Comparison of ENCODE assay signal across 8 mouse cellular contexts in genomic region chr12:108835208-108835839, GRCm38 (mm10). TPM values are rescaled to one million over a fixed set of nuclear protein-coding genes. Genes with fewer than 3 reads are reported as not detected.
DNase-seq lines count a peak whose midpoint lies in the region; ATAC-seq and TF ChIP-seq lines count a peak whose summit lies in the region.

No protein-coding gene starts in this region.

- TF ChIP-seq CTCF in layer of hippocampus, adult 2 months (conservative IDR thresholded peaks at IDR 0.05), result no peak

- DNase-seq in layer of hippocampus, adult 2 months (ENCODE audit: low spot score in 2 of 2), result no peak
- no peak for DNase-seq in layer of hippocampus, postnatal 36 days
- no peak for DNase-seq in adipocyte (ENCODE audit: low spot score)
- no peak for DNase-seq in adrenal gland, adult (ENCODE audit: inconsistent age in 2 of 2, low spot score in 1 of 2)
- no peak for DNase-seq in kidney, adult 9 months

- peak overlapping the region; percentile 66 for H3K4me3 ChIP-seq in layer of hippocampus, adult 2 months
- H3K4me3 ChIP-seq in brown adipose tissue, adult 24 weeks (ENCODE audit: insufficient read depth, low read depth, low read length), result peak overlapping the region; percentile 66
- H3K4me3 ChIP-seq in hindbrain, embryonic 12.5 days, result peak overlapping the region; percentile 59
- H3K4me3 ChIP-seq in midbrain, embryonic 12.5 days, result peak overlapping the region; percentile 75

- no peaks in the 10 kb centered on the region for H3K9me3 ChIP-seq in hindbrain, embryonic 12.5 days (replicated peaks)
- no peaks in the 10 kb centered on the region for H3K9me3 ChIP-seq in midbrain, embryonic 12.5 days

- H3K36me3 ChIP-seq in hindbrain, embryonic 12.5 days, result peaks cover 5% of the 10 kb centered on the region; the same call in 1 of the 2 replicates
- H3K36me3 ChIP-seq in midbrain, embryonic 12.5 days, result no peaks in the 10 kb centered on the region

- WGBS in hindbrain, embryonic 12.5 days, result 2% methylated on average over 51 of the region's 51 CpGs
- 2% methylated on average over 50 of the region's 51 CpGs for WGBS in midbrain, embryonic 12.5 days

- H3K4me2 ChIP-seq in hindbrain, embryonic 12.5 days (replicated peaks), result peak overlapping the region; percentile 92
- peak overlapping the region; percentile 96 for H3K4me2 ChIP-seq in midbrain, embryonic 12.5 days (replicated peaks)

- H3K27me3 ChIP-seq in hindbrain, embryonic 12.5 days, result peaks cover 9% of the 10 kb centered on the region; the same call in 1 of the 2 replicates
- H3K27me3 ChIP-seq in midbrain, embryonic 12.5 days, result peaks cover 17% of the 10 kb centered on the region

- H3K4me1 ChIP-seq in brown adipose tissue, adult 24 weeks (ENCODE audit: control insufficient read depth, insufficient read depth, insufficient read length, low read length), result peaks cover 21% of the 10 kb centered on the region
- peaks cover 48% of the 10 kb centered on the region for H3K4me1 ChIP-seq in hindbrain, embryonic 12.5 days
- H3K4me1 ChIP-seq in midbrain, embryonic 12.5 days, result peaks cover 50% of the 10 kb centered on the region

- ATAC-seq in hindbrain, embryonic 12.5 days (ENCODE audit: low FRiP score), result peak; percentile 57
- ATAC-seq in midbrain, embryonic 12.5 days (ENCODE audit: low FRiP score, low read depth), result peak; percentile 35; the same call in 1 of the 2 replicates

- peak overlapping the region; percentile 89 for H3K27ac ChIP-seq in layer of hippocampus, adult 2 months
- no peak overlapping the region for H3K27ac ChIP-seq in brown adipose tissue, adult 24 weeks (replicated peaks; ENCODE audit: low read depth, low read length)
- H3K27ac ChIP-seq in hindbrain, embryonic 12.5 days, result peak overlapping the region; percentile 24; the same call in 1 of the 2 replicates
- H3K27ac ChIP-seq in midbrain, embryonic 12.5 days (replicated peaks), result peak overlapping the region; percentile 42

- peak overlapping the region; percentile 77 for H3K9ac ChIP-seq in hindbrain, embryonic 12.5 days
- H3K9ac ChIP-seq in midbrain, embryonic 12.5 days (replicated peaks), result peak overlapping the region; percentile 78

RNA-seq across cellular contexts. Expression of gene Slc25a29, which starts 0.4 kb away (rescaled TPM):
- 10 to 100 TPM; 21.7 to 23.3 TPM for total RNA-seq in layer of hippocampus, adult 2 months (2021)
- 10 to 100 TPM; 21.8 to 22.9 TPM for total RNA-seq in layer of hippocampus, postnatal 36 days (2021)
- polyA plus RNA-seq in brown adipose tissue, adult 24 weeks (2012; ENCODE audit: insufficient read depth, insufficient read length, missing spikeins), result 1.2 and 1.8 TPM in 2 replicates
- 13.7 and 15.1 TPM in 2 replicates for polyA plus RNA-seq in hindbrain, embryonic 12.5 days (2016; fragmentation: Nextera tagmentation; extraction: Ambion mirVana)
- polyA plus RNA-seq in midbrain, embryonic 12.5 days (2016; fragmentation: Nextera tagmentation; extraction: Ambion mirVana), result 12.5 and 13.6 TPM in 2 replicates

RNA-seq across cellular contexts. Expression of gene Slc25a47, which starts 0.5 kb away (rescaled TPM):
- total RNA-seq in layer of hippocampus, adult 2 months (2021), result 1 to 10 TPM; 9.2 to 9.6 TPM
- total RNA-seq in layer of hippocampus, postnatal 36 days (2021), result 10 to 100 TPM; 10.8 to 12.1 TPM
- 3.3 and 5.6 TPM in 2 replicates for polyA plus RNA-seq in brown adipose tissue, adult 24 weeks (2012; ENCODE audit: insufficient read depth, insufficient read length, missing spikeins)
- polyA plus RNA-seq in hindbrain, embryonic 12.5 days (2016; fragmentation: Nextera tagmentation; extraction: Ambion mirVana), result 10.3 and 11.1 TPM in 2 replicates
- 10.3 and 13.8 TPM in 2 replicates for polyA plus RNA-seq in midbrain, embryonic 12.5 days (2016; fragmentation: Nextera tagmentation; extraction: Ambion mirVana)

RNA-seq across cellular contexts. Expression of gene Yy1, which starts 42.6 kb away (rescaled TPM):
- total RNA-seq in layer of hippocampus, adult 2 months (2021), result 10 to 100 TPM; 45.0 to 53.7 TPM
- 10 to 100 TPM; 52.1 to 55.8 TPM for total RNA-seq in layer of hippocampus, postnatal 36 days (2021)
- 27.6 and 29.0 TPM in 2 replicates for polyA plus RNA-seq in brown adipose tissue, adult 24 weeks (2012; ENCODE audit: insufficient read depth, insufficient read length, missing spikeins)
- polyA plus RNA-seq in hindbrain, embryonic 12.5 days (2016; fragmentation: Nextera tagmentation; extraction: Ambion mirVana), result 16.2 and 18.3 TPM in 2 replicates
- 18.9 and 19.5 TPM in 2 replicates for polyA plus RNA-seq in midbrain, embryonic 12.5 days (2016; fragmentation: Nextera tagmentation; extraction: Ambion mirVana)

RNA-seq across cellular contexts. Expression of gene Wdr25, which starts 58.1 kb away (rescaled TPM):
- total RNA-seq in layer of hippocampus, adult 2 months (2021), result 10 to 100 TPM; 11.0 to 12.2 TPM
- total RNA-seq in layer of hippocampus, postnatal 36 days (2021), result 10 to 100 TPM; 13.0 to 14.6 TPM
- polyA plus RNA-seq in brown adipose tissue, adult 24 weeks (2012; ENCODE audit: insufficient read depth, insufficient read length, missing spikeins), result 1.9 and 2.4 TPM in 2 replicates
- polyA plus RNA-seq in hindbrain, embryonic 12.5 days (2016; fragmentation: Nextera tagmentation; extraction: Ambion mirVana), result 8.1 and 9.7 TPM in 2 replicates
- 8.6 and 9.0 TPM in 2 replicates for polyA plus RNA-seq in midbrain, embryonic 12.5 days (2016; fragmentation: Nextera tagmentation; extraction: Ambion mirVana)

RNA-seq across cellular contexts. Expression of gene Wars, which starts 58.6 kb away (rescaled TPM):
- 10 to 100 TPM; 82.0 to 86.2 TPM for total RNA-seq in layer of hippocampus, adult 2 months (2021)
- total RNA-seq in layer of hippocampus, postnatal 36 days (2021), result 10 to 100 TPM; 83.6 to 85.6 TPM
- polyA plus RNA-seq in brown adipose tissue, adult 24 weeks (2012; ENCODE audit: insufficient read depth, insufficient read length, missing spikeins), result 26.0 and 32.0 TPM in 2 replicates
- polyA plus RNA-seq in hindbrain, embryonic 12.5 days (2016; fragmentation: Nextera tagmentation; extraction: Ambion mirVana), result 111 and 113 TPM in 2 replicates
- polyA plus RNA-seq in midbrain, embryonic 12.5 days (2016; fragmentation: Nextera tagmentation; extraction: Ambion mirVana), result 124 TPM in 2 replicates
